In the genomic region with DNA sequence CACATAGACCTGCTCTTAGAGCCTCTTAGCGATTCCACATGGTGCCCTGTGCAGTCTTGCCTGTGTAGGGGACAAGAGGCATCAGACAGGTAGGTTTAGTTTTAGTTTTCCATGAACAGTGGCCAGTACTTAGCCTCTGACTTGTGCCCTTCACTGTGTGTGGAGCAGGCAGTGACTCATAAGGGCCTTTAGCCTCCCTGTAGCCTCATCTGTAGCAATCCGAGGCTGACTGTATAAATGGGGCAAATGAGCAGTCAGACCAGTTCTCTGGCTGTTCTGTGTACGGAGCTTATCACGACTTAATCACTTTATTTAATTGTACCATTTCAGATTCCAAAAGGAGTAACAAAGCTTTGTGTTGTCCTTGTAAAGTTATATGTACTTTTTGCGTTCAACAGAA, we compare ENCODE assay signal across 27 mouse cellular contexts. TPM values are rescaled to one million over a fixed set of nuclear protein-coding genes. Genes with fewer than 3 reads are reported as not detected.
DNase-seq lines count a peak whose midpoint lies in the region; ATAC-seq and TF ChIP-seq lines count a peak whose summit lies in the region.
"Had no signal": no experiment of that assay in that cellular context is flagged by ENCODE, and none has a peak within 500 bp of the region (broad histone marks: within the 10 kb centered on the region; RNA-seq: fewer than 3 reads in every experiment).

No protein-coding gene starts in this region.

- H3K27me3 ChIP-seq in intestine, embryonic 14.5 days (replicated peaks; ENCODE audit: control insufficient read depth, insufficient read depth, low read length) = no peaks in the 10 kb centered on the region
- no peaks in the 10 kb centered on the region for H3K27me3 ChIP-seq in intestine, postnatal 0 days (replicated peaks; ENCODE audit: control insufficient read depth, insufficient read depth, low read length)
- H3K27me3 ChIP-seq in stomach, embryonic 14.5 days (ENCODE audit: control insufficient read depth, insufficient read depth, low read length) = no peaks in the 10 kb centered on the region
- H3K27me3 ChIP-seq in forebrain, embryonic 14.5 days (replicated peaks; ENCODE audit: control insufficient read depth, insufficient read depth, low read length) = no peaks in the 10 kb centered on the region
- H3K27me3 ChIP-seq: forebrain, embryonic 15.5 days; hindbrain, embryonic 12.5 days had no signal

- no peaks in the 10 kb centered on the region for H3K9me3 ChIP-seq in intestine, embryonic 14.5 days (ENCODE audit: control insufficient read depth, low read length)
- no peaks in the 10 kb centered on the region for H3K9me3 ChIP-seq in intestine, postnatal 0 days (ENCODE audit: control insufficient read depth)
- no peaks in the 10 kb centered on the region for H3K9me3 ChIP-seq in stomach, embryonic 14.5 days (ENCODE audit: control insufficient read depth, low read depth, low read length)
- H3K9me3 ChIP-seq in forebrain, embryonic 14.5 days (replicated peaks; ENCODE audit: control insufficient read depth, low read length) = no peaks in the 10 kb centered on the region
- H3K9me3 ChIP-seq: embryonic facial prominence, embryonic 10.5 days; forebrain, embryonic 10.5 days; forebrain, embryonic 15.5 days; heart, embryonic 10.5 days; hindbrain, embryonic 12.5 days had no signal

- no peaks in the 10 kb centered on the region for H3K4me1 ChIP-seq in intestine, embryonic 14.5 days (replicated peaks; ENCODE audit: control insufficient read depth, insufficient read depth, low read length)
- H3K4me1 ChIP-seq in intestine, postnatal 0 days (replicated peaks; ENCODE audit: control insufficient read depth, insufficient read depth, low read length) = no peaks in the 10 kb centered on the region
- H3K4me1 ChIP-seq in stomach, embryonic 14.5 days (ENCODE audit: control insufficient read depth, insufficient read depth, low read length) = no peaks in the 10 kb centered on the region
- no peaks in the 10 kb centered on the region for H3K4me1 ChIP-seq in forebrain, embryonic 14.5 days (ENCODE audit: control insufficient read depth, insufficient read depth, low read length)
- H3K4me1 ChIP-seq: embryonic facial prominence, embryonic 10.5 days; forebrain, embryonic 10.5 days; forebrain, embryonic 15.5 days; hindbrain, embryonic 12.5 days had no signal

- 72% methylated on average over 5 of the region's 5 CpGs for WGBS in intestine, embryonic 14.5 days
- WGBS in intestine, postnatal 0 days = 53% methylated on average over 5 of the region's 5 CpGs
- 69% methylated on average over 5 of the region's 5 CpGs for WGBS in stomach, embryonic 14.5 days
- 85% methylated on average over 5 of the region's 5 CpGs for WGBS in forebrain, embryonic 14.5 days

- 0 out of 2 replicates have a peak, but pooled peaks have one; percentile 53 for ATAC-seq in intestine, embryonic 14.5 days (replicated peaks; ENCODE audit: low FRiP score, low TSS enrichment, low read depth)
- ATAC-seq in intestine, postnatal 0 days = no peak
- peak; percentile 75 for ATAC-seq in stomach, embryonic 14.5 days (ENCODE audit: insufficient number of reproducible peaks, insufficient read depth, low FRiP score, low read depth)
- no peak for ATAC-seq in inflammation-experienced regulatory T-cells, adult 6 months
- ATAC-seq in monocyte, adult 5-6 weeks (replicated peaks; ENCODE audit: insufficient number of reproducible peaks, low FRiP score, low TSS enrichment, poor library complexity, severe bottlenecking) = no peak
- ATAC-seq in forebrain, embryonic 14.5 days = no peak
- ATAC-seq: forebrain, embryonic 15.5 days; hindbrain, embryonic 16.5 days had no signal

- no peak overlapping the region for H3K4me2 ChIP-seq in intestine, embryonic 14.5 days (ENCODE audit: low read length)
- H3K4me2 ChIP-seq in intestine, postnatal 0 days (replicated peaks; ENCODE audit: low read depth) = no peak overlapping the region
- no peak overlapping the region for H3K4me2 ChIP-seq in stomach, embryonic 14.5 days (replicated peaks; ENCODE audit: low read depth, low read length)
- H3K4me2 ChIP-seq in forebrain, embryonic 14.5 days (ENCODE audit: low read length) = no peak overlapping the region
- H3K4me2 ChIP-seq: forebrain, embryonic 15.5 days; hindbrain, embryonic 12.5 days had no signal

- H3K36me3 ChIP-seq in intestine, embryonic 14.5 days (ENCODE audit: control insufficient read depth, insufficient read depth, low read length) = peaks cover 77% of the 10 kb centered on the region
- no peaks in the 10 kb centered on the region for H3K36me3 ChIP-seq in intestine, postnatal 0 days (ENCODE audit: control insufficient read depth, insufficient read depth)
- peaks cover 31% of the 10 kb centered on the region for H3K36me3 ChIP-seq in stomach, embryonic 14.5 days (ENCODE audit: control insufficient read depth, insufficient read depth, low read length)
- H3K36me3 ChIP-seq in forebrain, embryonic 14.5 days (ENCODE audit: control insufficient read depth, insufficient read depth, low read length) = peaks cover 44% of the 10 kb centered on the region

- no peak overlapping the region for H3K4me3 ChIP-seq in intestine, embryonic 14.5 days (ENCODE audit: low read depth, low read length)
- H3K4me3 ChIP-seq in intestine, postnatal 0 days (ENCODE audit: low read depth, low read length) = no peak overlapping the region
- no peak overlapping the region for H3K4me3 ChIP-seq in stomach, embryonic 14.5 days (ENCODE audit: low read depth, low read length)
- H3K4me3 ChIP-seq in forebrain, embryonic 14.5 days (ENCODE audit: low read depth, low read length) = no peak overlapping the region
- H3K4me3 ChIP-seq: embryonic facial prominence, embryonic 10.5 days; forebrain, embryonic 10.5 days; forebrain, embryonic 15.5 days; heart, embryonic 10.5 days; hindbrain, embryonic 12.5 days had no signal

- no peak for DNase-seq in intestine, embryonic 14.5 days (ENCODE audit: low spot score)
- DNase-seq in NIH3T3 (ENCODE audit: low read depth) = peak; percentile 21
- peak; percentile 84 for DNase-seq in fat pad, adult 2 months (ENCODE audit: extremely low read depth, low read depth, low spot score)
- no peak for DNase-seq in forebrain, embryonic 14.5 days (ENCODE audit: low spot score)
- DNase-seq: adrenal gland, postnatal 36 days; cerebellum, adult 11-12 months; cerebellum, postnatal 10 days; gastrocnemius, postnatal 36 days; heart, adult 18-20 months; heart, postnatal 10 days; heart, postnatal 4 days; kidney, adult 11 months had no signal

- no peak for TF ChIP-seq CTCF in intestine, postnatal 0 days (IDR thresholded peaks at IDR 0.05; ENCODE audit: low read depth)

- no peak overlapping the region for H3K27ac ChIP-seq in intestine, embryonic 14.5 days (ENCODE audit: low read depth)
- H3K27ac ChIP-seq in intestine, postnatal 0 days (ENCODE audit: low read depth, low read length) = no peak overlapping the region
- H3K27ac ChIP-seq in stomach, embryonic 14.5 days (ENCODE audit: low read length) = no peak overlapping the region
- no peak overlapping the region for H3K27ac ChIP-seq in forebrain, embryonic 14.5 days (ENCODE audit: low read depth, low read length)
- H3K27ac ChIP-seq: embryonic facial prominence, embryonic 10.5 days; forebrain, embryonic 10.5 days; forebrain, embryonic 15.5 days; heart, embryonic 10.5 days; hindbrain, embryonic 12.5 days had no signal

- H3K9ac ChIP-seq in intestine, embryonic 14.5 days (ENCODE audit: low read length) = no peak overlapping the region
- no peak overlapping the region for H3K9ac ChIP-seq in intestine, postnatal 0 days (ENCODE audit: low read depth, low read length)
- H3K9ac ChIP-seq in stomach, embryonic 14.5 days (replicated peaks; ENCODE audit: low read depth, low read length) = no peak overlapping the region
- no peak overlapping the region for H3K9ac ChIP-seq in forebrain, embryonic 14.5 days (ENCODE audit: low read length)
- H3K9ac ChIP-seq: forebrain, embryonic 15.5 days; hindbrain, embryonic 12.5 days had no signal

RNA-seq across cellular contexts. Expression of a gene that starts 10.7 kb away (rescaled TPM):
- polyA plus RNA-seq in intestine, embryonic 14.5 days (2014; fragmentation: Nextera tagmentation; extraction: Ambion mirVana) = 14.3 and 15.1 TPM in 2 replicates
- 3.3 and 4.1 TPM in 2 replicates for polyA plus RNA-seq in intestine, postnatal 0 days (2015; fragmentation: Nextera tagmentation; extraction: Ambion mirVana)
- polyA plus RNA-seq in stomach, embryonic 14.5 days (2014; fragmentation: Nextera tagmentation; extraction: Ambion mirVana) = 18.2 and 19.8 TPM in 2 replicates
- not detected for polyA plus RNA-seq in inflammation-experienced regulatory T-cells, adult 6 months (2017; shearing (Covaris generic))
- total RNA-seq in monocyte, adult 5-6 weeks (2017) = not detected in 3 replicates
- polyA plus RNA-seq in forebrain, embryonic 14.5 days (2014; fragmentation: Nextera tagmentation; extraction: Ambion mirVana) = 6.4 and 7.2 TPM in 2 replicates

RNA-seq across cellular contexts. Expression of a gene that starts 27.7 kb away (rescaled TPM):
- 0.08 and 0.12 TPM in 2 replicates for polyA plus RNA-seq in intestine, embryonic 14.5 days (2014; fragmentation: Nextera tagmentation; extraction: Ambion mirVana)
- polyA plus RNA-seq in intestine, postnatal 0 days (2015; fragmentation: Nextera tagmentation; extraction: Ambion mirVana) = 0.81 and 1.0 TPM in 2 replicates
- 0.12 and 0.21 TPM in 2 replicates for polyA plus RNA-seq in stomach, embryonic 14.5 days (2014; fragmentation: Nextera tagmentation; extraction: Ambion mirVana)
- not detected for polyA plus RNA-seq in inflammation-experienced regulatory T-cells, adult 6 months (2017; shearing (Covaris generic))
- total RNA-seq in monocyte, adult 5-6 weeks (2017) = not detected in 3 replicates
- not detected in 2 replicates for polyA plus RNA-seq in forebrain, embryonic 14.5 days (2014; fragmentation: Nextera tagmentation; extraction: Ambion mirVana)
- total RNA-seq: adrenal gland, postnatal 36 days; ES-E14; gastrocnemius, adult 8-10 months; gastrocnemius, postnatal 36 days; heart, adult 18-20 months; heart, postnatal 10 days; heart, postnatal 4 days had no signal
- polyA plus RNA-seq: brain, embryonic 14.5 days; embryonic facial prominence, embryonic 10.5 days; embryonic facial prominence, embryonic 14.5 days; forebrain, embryonic 10.5 days; forebrain, embryonic 15.5 days; heart, embryonic 10.5 days; heart, embryonic 14.5 days; hindbrain, embryonic 12.5 days; hindbrain, embryonic 16.5 days had no signal

Comparison
In these comparisons a context has a peak if more than half of its experiments do, and no peak if none do; other contexts are left out.
1. ATAC-seq: peak in intestine, embryonic 14.5 days (single experiment) and stomach, embryonic 14.5 days (single experiment); none in intestine, postnatal 0 days (single experiment), inflammation-experienced regulatory T-cells, adult 6 months (single experiment), monocyte, adult 5-6 weeks (single experiment) and forebrain, embryonic 14.5 days (single experiment).
2. DNase-seq: peak in NIH3T3 (single experiment) and fat pad, adult 2 months (single experiment); none in intestine, embryonic 14.5 days (single experiment) and forebrain, embryonic 14.5 days (single experiment).